Mouse (Mus musculus) hindbrain, embryonic 13.5 days (tissue): ENCODE data around the gene Pde4b. TPM values are rescaled to one million over a fixed set of nuclear protein-coding genes. Genes with fewer than 3 reads are reported as not detected.

Experiments
- ATAC-seq: fragments of 200-750 bp; cut with Nextera tagmentation; 2 replicates; pipeline ENCODE4 v1.8.0; 2017; ENCODE audit warnings: moderate TSS enrichment; ENCODE audit not compliant: low FRiP score
- H3K27ac ChIP-seq: fragments of 300-500 bp; sonication (generic); 2 replicates; pipeline ENCODE4 v1.5.1; 2015; ENCODE audit warnings: inconsistent platforms, mild to moderate bottlenecking, moderate library complexity
- H3K27me3 ChIP-seq: fragments of 300-500 bp; sonication (generic); 2 replicates; pipeline ENCODE4 v1.6.1; 2015; ENCODE audit warnings: mild to moderate bottlenecking, inconsistent platforms
- H3K36me3 ChIP-seq: fragments of 300-500 bp; sonication (generic); 2 replicates; pipeline ENCODE4 v1.6.1; 2015; ENCODE audit warnings: mild to moderate bottlenecking, inconsistent platforms
- H3K4me1 ChIP-seq: fragments of 300-500 bp; sonication (generic); replicated peaks from 2 replicates; pipeline ENCODE4 v1.6.1; 2015; ENCODE audit warnings: inconsistent platforms
- H3K4me2 ChIP-seq: fragments of 300-500 bp; sonication (generic); 2 replicates; pipeline ENCODE4 v1.6.1; 2015; ENCODE audit warnings: inconsistent platforms, mild to moderate bottlenecking, moderate library complexity
- H3K4me3 ChIP-seq: fragments of 300-500 bp; sonication (generic); 2 replicates; pipeline ENCODE4 v1.5.1; 2015; ENCODE audit warnings: mild to moderate bottlenecking, inconsistent platforms
- H3K9ac ChIP-seq: fragments of 300-500 bp; sonication (generic); 2 replicates; pipeline ENCODE4 v1.6.1; 2015; ENCODE audit warnings: mild to moderate bottlenecking, inconsistent platforms
- H3K9me3 ChIP-seq: fragments of 300-500 bp; sonication (generic); 2 replicates; pipeline ENCODE4 v1.6.1; 2016; ENCODE audit warnings: inconsistent platforms
- WGBS: fragments of 180-500 bp; shearing (Covaris S2); methylation state at CpG from one replicate; pipeline ENCODE4 v1.1.7; 2015; 5-methylcytosine and 5-hydroxymethylcytosine counted together
- polyA plus RNA-seq: library from polyadenylated mRNA; unstranded; fragments of >200 nt; fragmentation: Nextera tagmentation; extraction: Ambion mirVana; gene quantifications from 2 replicates; pipeline ENCODE4 v1.2.1, GENCODE M21; 2015

Gene Pde4b
- polyA plus RNA-seq, 1 experiment from 2014 or later, result 27.0 TPM

DNA sequence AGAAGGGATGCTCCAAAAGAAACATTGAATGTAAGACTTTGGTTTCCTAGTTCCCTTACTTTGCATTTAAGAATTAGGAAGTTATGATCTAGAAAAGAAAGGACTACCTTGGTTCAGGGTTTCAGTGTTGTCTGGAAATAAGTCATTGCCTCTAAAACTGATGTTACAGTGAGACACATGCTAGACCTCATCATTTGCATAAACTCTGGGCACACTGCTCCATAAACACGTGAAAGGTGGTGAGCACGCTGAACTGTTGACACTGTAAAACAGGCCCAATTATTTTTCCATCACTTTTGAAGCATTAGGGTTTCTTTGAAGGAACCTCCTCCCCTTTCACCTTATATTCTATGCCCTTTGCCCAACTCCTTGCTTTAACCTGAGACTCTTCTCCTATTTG lies 122.4 kb downstream of the Pde4b start:
- Histone ChIP-seq H3K9me3 (no peaks in the 10 kb centered on the region), H3K27me3 (no peaks in the 10 kb centered on the region), H3K4me3 (no peak overlapping the region), H3K9ac (no peak overlapping the region), H3K27ac (no peak overlapping the region), H3K4me2 (no peak overlapping the region), H3K36me3 (no peaks in the 10 kb centered on the region), H3K4me1 (no peaks in the 10 kb centered on the region)
- ATAC-seq, result no peak
- 88% methylated on average over 2 of the region's 2 CpGs for WGBS

GRCm38 (mm10) chr4:102226700-102227099 lies 139.4 kb downstream of the Pde4b start:
- Histone ChIP-seq H3K9ac (no peak overlapping the region), H3K4me1 (peaks cover 5% of the 10 kb centered on the region; the same call in 1 of the 2 replicates), H3K4me2 (no peak overlapping the region), H3K4me3 (no peak overlapping the region), H3K9me3 (no peaks in the 10 kb centered on the region), H3K27ac (no peak overlapping the region), H3K36me3 (no peaks in the 10 kb centered on the region), H3K27me3 (no peaks in the 10 kb centered on the region)
- no peak for ATAC-seq

DNA sequence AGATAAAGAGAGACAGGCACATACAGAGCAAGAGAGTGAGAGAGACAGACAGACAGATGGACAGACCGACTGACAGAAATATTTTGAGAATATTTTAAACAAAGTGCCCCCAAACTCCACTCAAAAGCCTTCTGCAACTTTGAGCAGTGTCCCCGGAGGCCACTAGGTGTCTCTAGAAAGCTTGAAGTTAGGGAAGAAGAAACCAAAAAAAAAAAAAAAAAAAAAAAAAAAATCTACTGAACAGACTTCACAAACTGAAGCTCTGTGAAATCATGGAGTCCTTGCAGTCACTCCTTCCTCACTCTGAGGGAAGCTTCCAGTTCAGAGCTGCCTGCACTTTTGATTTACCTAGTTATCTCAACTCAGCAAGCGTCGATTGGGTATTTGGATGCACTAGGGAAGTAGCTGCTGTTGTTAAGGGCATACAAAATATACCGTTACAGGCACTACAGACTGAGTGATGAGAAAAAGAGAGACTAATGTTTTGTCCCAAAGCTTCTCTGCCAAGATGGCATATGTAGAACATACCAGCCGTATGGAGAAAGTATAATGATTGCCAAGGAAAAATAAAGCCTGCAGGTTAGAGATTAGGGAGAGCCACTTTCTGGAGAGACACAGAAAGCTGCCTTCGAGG lies 141.7 kb downstream of the Pde4b start:
- H3K36me3 ChIP-seq, result no peaks in the 10 kb centered on the region
- no peak overlapping the region for H3K4me3 ChIP-seq
- 63% methylated on average over 7 of the region's 7 CpGs for WGBS
- H3K9ac ChIP-seq, result no peak overlapping the region
- no peak overlapping the region for H3K4me2 ChIP-seq
- no peaks in the 10 kb centered on the region for H3K27me3 ChIP-seq
- ATAC-seq, result no peak
- H3K9me3 ChIP-seq, result no peaks in the 10 kb centered on the region
- peaks cover 5% of the 10 kb centered on the region; the same call in 1 of the 2 replicates for H3K4me1 ChIP-seq
- H3K27ac ChIP-seq, result no peak overlapping the region

GRCm38 (mm10) chr4:102230898-102231297 lies 143.6 kb downstream of the Pde4b start:
- no peak for ATAC-seq
- no peaks in the 10 kb centered on the region for H3K36me3 ChIP-seq
- no peak overlapping the region for H3K9ac ChIP-seq
- H3K4me2 ChIP-seq, result no peak overlapping the region
- H3K27ac ChIP-seq, result no peak overlapping the region
- peaks cover 5% of the 10 kb centered on the region for H3K4me1 ChIP-seq
- H3K27me3 ChIP-seq, result no peaks in the 10 kb centered on the region
- H3K4me3 ChIP-seq, result no peak overlapping the region
- 68% methylated on average over 1 of the region's 1 CpGs for WGBS
- no peaks in the 10 kb centered on the region for H3K9me3 ChIP-seq

- no peak overlapping the region for H3K4me2 ChIP-seq
- H3K4me3 ChIP-seq, result no peak overlapping the region
- 91% methylated on average over 1 of the region's 1 CpGs for WGBS
- H3K27me3 ChIP-seq, result no peaks in the 10 kb centered on the region
- no peaks in the 10 kb centered on the region for H3K36me3 ChIP-seq
- H3K9me3 ChIP-seq, result no peaks in the 10 kb centered on the region
- ATAC-seq, result no peak
- H3K27ac ChIP-seq, result no peak overlapping the region
- H3K9ac ChIP-seq, result no peak overlapping the region
- H3K4me1 ChIP-seq, result peaks cover 5% of the 10 kb centered on the region
These were observed 146.3 kb downstream of the Pde4b start for GRCm38 (mm10) chr4:102233633-102234032.

- peaks cover 9% of the 10 kb centered on the region for H3K4me1 ChIP-seq
- H3K27me3 ChIP-seq, result no peaks in the 10 kb centered on the region
- 49% methylated on average over 2 of the region's 2 CpGs for WGBS
- no peaks in the 10 kb centered on the region for H3K36me3 ChIP-seq
- H3K4me3 ChIP-seq, result no peak overlapping the region
- H3K4me2 ChIP-seq, result no peak overlapping the region
- H3K9me3 ChIP-seq, result no peaks in the 10 kb centered on the region
- no peak overlapping the region for H3K27ac ChIP-seq
- ATAC-seq, result no peak
- no peak overlapping the region for H3K9ac ChIP-seq
These were observed 147.8 kb downstream of the Pde4b start for GRCm38 (mm10) chr4:102235151-102235550.

DNA sequence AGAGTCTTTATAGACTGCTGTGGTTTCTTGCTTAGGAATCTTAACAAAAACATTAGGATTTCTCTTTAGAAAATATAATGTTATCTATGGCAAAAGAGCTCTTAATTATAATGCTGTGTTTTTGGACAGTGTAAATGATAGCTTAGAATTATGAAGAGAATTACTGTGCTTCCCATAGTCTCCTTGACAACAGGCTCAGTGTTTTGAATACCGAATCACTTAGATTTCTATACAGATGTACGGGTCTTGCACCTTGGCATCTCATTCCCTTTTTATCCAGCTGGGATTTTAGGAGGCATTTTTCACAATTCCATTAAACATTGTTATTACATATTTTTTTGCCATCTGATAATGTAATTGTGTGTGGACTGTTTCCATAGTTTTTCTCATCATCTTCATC lies 151.8 kb downstream of the Pde4b start:
- whole genome bisulfite sequencing, result 37% methylated on average over 2 of the region's 2 CpGs
- H3K36me3 ChIP-seq, result no peaks in the 10 kb centered on the region
- no peaks in the 10 kb centered on the region for H3K9me3 ChIP-seq
- H3K27me3 ChIP-seq, result no peaks in the 10 kb centered on the region
- H3K9ac ChIP-seq, result no peak overlapping the region
- peaks cover 18% of the 10 kb centered on the region for H3K4me1 ChIP-seq
- no peak overlapping the region for H3K4me2 ChIP-seq
- no peak overlapping the region for H3K27ac ChIP-seq
- ATAC-seq, result no peak
- H3K4me3 ChIP-seq, result no peak overlapping the region

GRCm38 (mm10) chr4:102239657-102240390 lies 152.5 kb downstream of the Pde4b start:
- Histone ChIP-seq H3K9me3 (no peaks in the 10 kb centered on the region), H3K27me3 (no peaks in the 10 kb centered on the region), H3K36me3 (no peaks in the 10 kb centered on the region), H3K4me3 (no peak overlapping the region), H3K4me2 (no peak overlapping the region), H3K27ac (peak overlapping the region; percentile 71), H3K4me1 (peaks cover 18% of the 10 kb centered on the region), H3K9ac (no peak overlapping the region)
- ATAC-seq, result peak; percentile 79
- 49% methylated on average over 12 of the region's 12 CpGs for whole genome bisulfite sequencing

- H3K9me3 ChIP-seq, result no peaks in the 10 kb centered on the region
These were observed 153.5 kb downstream of the Pde4b start for GRCm38 (mm10) chr4:102240754-102241427.

GRCm38 (mm10) chr4:102253994-102254393 lies 166.7 kb downstream of the Pde4b start:
- Histone ChIP-seq H3K4me3 (peak overlapping the region; percentile 47), H3K27me3 (no peaks in the 10 kb centered on the region), H3K9me3 (no peaks in the 10 kb centered on the region), H3K4me1 (peaks cover 21% of the 10 kb centered on the region), H3K9ac (peak overlapping the region; percentile 72; the same call in 1 of the 2 replicates), H3K36me3 (no peaks in the 10 kb centered on the region), H3K4me2 (peak overlapping the region; percentile 77), H3K27ac (peak overlapping the region; percentile 87)
- peak; percentile 57 for ATAC-seq

More at GRCm38 (mm10) chr4:102240754-102241427, 153.5 kb downstream of the Pde4b start:
- H3K4me1 ChIP-seq, result peaks cover 18% of the 10 kb centered on the region
- no peak overlapping the region for H3K4me3 ChIP-seq
- no peak for ATAC-seq
- no peak overlapping the region for H3K27ac ChIP-seq
- H3K4me2 ChIP-seq, result no peak overlapping the region
- H3K27me3 ChIP-seq, result no peaks in the 10 kb centered on the region
- H3K36me3 ChIP-seq, result no peaks in the 10 kb centered on the region
- WGBS, result 67% methylated on average over 8 of the region's 8 CpGs
- H3K9ac ChIP-seq, result no peak overlapping the region

DNA sequence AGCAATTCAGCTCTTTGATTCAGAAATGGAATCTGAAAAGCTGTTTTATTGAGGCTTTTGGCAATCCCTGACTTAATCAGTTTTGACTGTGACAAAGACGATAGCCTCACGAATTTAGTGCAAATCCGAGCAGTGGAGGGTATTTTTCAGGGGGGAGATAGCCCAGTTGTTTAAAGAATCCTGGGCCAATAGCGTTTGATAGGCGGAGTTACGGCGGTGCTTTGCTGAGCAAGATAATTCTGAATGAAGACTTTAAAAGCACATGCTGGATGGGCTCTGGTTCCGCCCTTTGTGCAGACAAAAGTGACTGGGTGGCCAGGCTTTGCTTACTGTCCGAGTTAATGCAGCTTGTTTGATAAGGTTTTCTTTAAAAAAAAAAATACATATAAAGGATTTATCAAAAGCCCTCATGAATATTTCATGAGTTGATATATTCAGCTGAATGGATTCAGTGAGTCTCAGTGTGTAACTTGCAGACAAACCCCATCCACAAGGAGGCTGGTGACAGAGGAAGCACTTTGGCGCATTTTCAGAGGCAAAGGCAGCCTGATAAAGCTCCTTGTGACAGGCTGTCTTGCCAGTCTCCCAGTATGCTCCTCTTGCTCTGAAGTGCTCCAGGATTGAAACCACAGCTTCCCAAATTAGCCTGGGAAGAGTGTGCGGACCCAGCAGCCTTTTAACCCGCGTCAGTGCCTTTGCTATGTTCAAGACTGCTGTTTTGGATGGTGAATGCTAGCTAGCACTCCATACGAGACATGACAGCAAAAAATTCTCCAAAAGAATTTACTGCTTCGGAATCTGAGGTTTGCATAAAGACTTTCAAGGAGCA lies 167.3 kb downstream of the Pde4b start:
- peaks cover 21% of the 10 kb centered on the region for H3K4me1 ChIP-seq
- H3K9ac ChIP-seq, result peak overlapping the region; percentile 72
- no peaks in the 10 kb centered on the region for H3K27me3 ChIP-seq
- no peaks in the 10 kb centered on the region for H3K36me3 ChIP-seq
- H3K4me2 ChIP-seq, result peak overlapping the region; percentile 77
- peak; percentile 87 for ATAC-seq
- peak overlapping the region; percentile 47 for H3K4me3 ChIP-seq
- H3K27ac ChIP-seq, result peak overlapping the region; percentile 87
- H3K9me3 ChIP-seq, result no peaks in the 10 kb centered on the region
- WGBS, result 3% methylated on average over 15 of the region's 15 CpGs

GRCm38 (mm10) chr4:102255295-102255670 lies 167.9 kb downstream of the Pde4b start:
- Histone ChIP-seq H3K27me3 (no peaks in the 10 kb centered on the region), H3K27ac (peak overlapping the region; percentile 87), H3K4me1 (peaks cover 21% of the 10 kb centered on the region), H3K9me3 (no peaks in the 10 kb centered on the region), H3K36me3 (no peaks in the 10 kb centered on the region), H3K4me2 (peak overlapping the region; percentile 77), H3K4me3 (peak overlapping the region; percentile 47), H3K9ac (peak overlapping the region; percentile 72)
- 21% methylated on average over 9 of the region's 9 CpGs for WGBS
- ATAC-seq, result peak; percentile 44; the same call in 1 of the 2 replicates
